Mouse (Mus musculus): Measurements from ENCODE around the gene Kdm5a. TPM values are rescaled to one million over a fixed set of nuclear protein-coding genes. Genes with fewer than 3 reads are reported as not detected.

Gene Kdm5a
- total RNA-seq, 2 experiments from 2014 or later = 31.4 to 33.9 TPM

- intact Hi-C loops (cut with DNase I) = no loop called here
- DNase-seq = no peak
Observed at GRCm38 (mm10) chr6:120469770-120470169, 105.8 kb downstream of the Kdm5a start.

GRCm38 (mm10) chr6:120470666-120471065, 106.7 kb downstream of the Kdm5a start:
- intact Hi-C loops (cut with DNase I) = no loop called here
- DNase-seq = no peak

- DNase-seq = peak; percentile 26 to 27
- intact Hi-C loops (cut with DNase I) = no loop called here
Observed at GRCm38 (mm10) chr6:120471991-120472441, 108.1 kb downstream of the Kdm5a start.

- no peak for DNase-seq
- intact Hi-C loops (cut with DNase I) = no loop called here
Observed at GRCm38 (mm10) chr6:120472455-120473140, 108.7 kb downstream of the Kdm5a start.

- intact Hi-C loops (cut with DNase I) = no loop called here
- DNase-seq = peak; percentile 29 to 37
Observed at GRCm38 (mm10) chr6:120473427-120473826, 109.5 kb downstream of the Kdm5a start.

- intact Hi-C loops (cut with DNase I) = no loop called here
- DNase-seq = no peak
Observed at GRCm38 (mm10) chr6:120475288-120475687, 111.4 kb downstream of the Kdm5a start.

- intact Hi-C loops (cut with DNase I) = no loop called here
- DNase-seq = no peak
Observed at GRCm38 (mm10) chr6:120479302-120479701, 115.4 kb downstream of the Kdm5a start.

GRCm38 (mm10) chr6:120480361-120480760, 116.4 kb downstream of the Kdm5a start:
- no peak for DNase-seq
- intact Hi-C loops (cut with DNase I) = loop anchor here (5.0 kb wide), 1 partner anchor 43 kb away; no protein-coding TSS in a partner anchor

GRCm38 (mm10) chr6:120481538-120481937, 117.6 kb downstream of the Kdm5a start:
- DNase-seq = peak in 1 of 2 experiments; percentile 19
- intact Hi-C loops (cut with DNase I) = loop anchor here (5.0 kb wide), 1 partner anchor 44 kb away; no protein-coding TSS in a partner anchor

- no peak for DNase-seq
- intact Hi-C loops (cut with DNase I) = loop anchor here (5.0 kb wide), 1 partner anchor 45 kb away; no protein-coding TSS in a partner anchor
Observed at GRCm38 (mm10) chr6:120482021-120482420, 118.1 kb downstream of the Kdm5a start.

GRCm38 (mm10) chr6:120482756-120483155, 118.8 kb downstream of the Kdm5a start:
- intact Hi-C loops (cut with DNase I) = loop anchor here (5.0 kb wide), 1 partner anchor 45 kb away; no protein-coding TSS in a partner anchor
- no peak for DNase-seq

- DNase-seq = peak; percentile 47 to 56
- intact Hi-C loops (cut with DNase I) = loop anchor here (5.0 kb wide), 1 partner anchor 46 kb away; no protein-coding TSS in a partner anchor
Observed at GRCm38 (mm10) chr6:120483211-120483626, 119.3 kb downstream of the Kdm5a start.

- DNase-seq = no peak
- intact Hi-C loops (cut with DNase I) = no loop called here
Observed at GRCm38 (mm10) chr6:120485038-120485437, 121.1 kb downstream of the Kdm5a start.

- intact Hi-C loops (cut with DNase I) = no loop called here
- no peak for DNase-seq
Observed at GRCm38 (mm10) chr6:120486051-120486510, 122.2 kb downstream of the Kdm5a start.

GRCm38 (mm10) chr6:120488647-120489046, 124.7 kb downstream of the Kdm5a start:
- intact Hi-C loops (cut with DNase I) = no loop called here

GRCm38 (mm10) chr6:120489461-120489860, 125.5 kb downstream of the Kdm5a start:
- DNase-seq = no peak
- intact Hi-C loops (cut with DNase I) = no loop called here

More at GRCm38 (mm10) chr6:120488647-120489046, 124.7 kb downstream of the Kdm5a start:
- no peak for DNase-seq

- DNase-seq = no peak
- intact Hi-C loops (cut with DNase I) = no loop called here
Observed at GRCm38 (mm10) chr6:120491064-120491463, 127.1 kb downstream of the Kdm5a start.

GRCm38 (mm10) chr6:120491862-120492498, 128.1 kb downstream of the Kdm5a start:
- intact Hi-C loops (cut with DNase I) = no loop called here
- no peak for DNase-seq

- no peak for DNase-seq
- intact Hi-C loops (cut with DNase I) = no loop called here
Observed at GRCm38 (mm10) chr6:120492499-120493373, 128.8 kb downstream of the Kdm5a start.

- peak; percentile 16 to 34 for DNase-seq
- intact Hi-C loops (cut with DNase I) = no loop called here
Observed at GRCm38 (mm10) chr6:120493374-120494181, 129.7 kb downstream of the Kdm5a start, which contains the start of gene Tmem121b. TSS of gene Tmem121b (minus strand) at chr6:120493807.
